Mouse (Mus musculus) forebrain, embryonic 11.5 days (tissue): ENCODE measurements around the gene Fuca1. TPM values are rescaled to one million over a fixed set of nuclear protein-coding genes. Genes with fewer than 3 reads are reported as not detected.

Experiments
- ATAC-seq: fragments of 200-750 bp; cut with Nextera tagmentation; replicated peaks from 2 replicates; pipeline ENCODE4 v1.8.0; 2017; ENCODE audit warnings: moderate TSS enrichment; ENCODE audit not compliant: low FRiP score
- DNase-seq: peaks from one replicate; pipeline ENCODE4 v3.0.0-alpha.2; 2017; ENCODE audit warnings: low spot score
- H3K27ac ChIP-seq: fragments of 300-500 bp; sonication (generic); 2 replicates; pipeline ENCODE4 v1.5.1; 2014; ENCODE audit warnings: low read depth, low read length
- H3K27me3 ChIP-seq: fragments of 300-500 bp; sonication (generic); 2 replicates; pipeline ENCODE4 v1.6.1; 2014; ENCODE audit warnings: mild to moderate bottlenecking, low read length, mixed read lengths; ENCODE audit not compliant: control insufficient read depth, insufficient read depth
- H3K36me3 ChIP-seq: fragments of 300-500 bp; sonication (generic); 2 replicates; pipeline ENCODE4 v1.6.1; 2014; ENCODE audit warnings: mild to moderate bottlenecking, low read length, moderate library complexity, mixed read lengths; ENCODE audit not compliant: control insufficient read depth, insufficient read depth
- H3K4me1 ChIP-seq: fragments of 300-500 bp; sonication (generic); replicated peaks from 2 replicates; pipeline ENCODE4 v1.6.1; 2014; ENCODE audit warnings: low read length, mixed read lengths; ENCODE audit not compliant: control insufficient read depth, insufficient read depth
- H3K4me2 ChIP-seq: fragments of 300-500 bp; sonication (generic); 2 replicates; pipeline ENCODE4 v1.6.1; 2014; ENCODE audit warnings: low read depth, mild to moderate bottlenecking, low read length, moderate library complexity, mixed read lengths; ENCODE audit not compliant: severe bottlenecking
- H3K4me3 ChIP-seq: fragments of 300-500 bp; sonication (generic); 2 replicates; pipeline ENCODE4 v1.5.1; 2014; ENCODE audit warnings: low read depth, low read length
- H3K9ac ChIP-seq: fragments of 300-500 bp; sonication (generic); 2 replicates; pipeline ENCODE4 v1.6.1; 2014; ENCODE audit warnings: low read length
- H3K9me3 ChIP-seq: fragments of 300-500 bp; sonication (generic); 2 replicates; pipeline ENCODE4 v1.6.1; 2016; ENCODE audit warnings: low read length, mixed read lengths; ENCODE audit not compliant: control insufficient read depth
- WGBS: fragments of 180-500 bp; shearing (Covaris S2); extraction: QIAGEN DNeasy Blood & Tissue Kit; methylation state at CpG from one replicate; pipeline ENCODE4 v1.1.7; 2014; 5-methylcytosine and 5-hydroxymethylcytosine counted together
- polyA plus RNA-seq: library from polyadenylated mRNA; unstranded; fragments of >200 nt; fragmentation: Nextera tagmentation; extraction: Ambion mirVana; gene quantifications from 2 replicates; pipeline ENCODE4 v1.2.1, GENCODE M21; 2014

Fuca1 gene
- polyA plus RNA-seq, 1 experiment from 2014 or later, result 49.2 TPM

GRCm38 (mm10) chr4:135898380-135899049 lies 22.0 kb upstream of the Fuca1 start:
- no peaks in the 10 kb centered on the region for H3K27me3 ChIP-seq
- H3K36me3 ChIP-seq, result no peaks in the 10 kb centered on the region
- H3K4me3 ChIP-seq, result no peak overlapping the region
- 82% methylated on average over 8 of the region's 9 CpGs for WGBS
- ATAC-seq (no peak), DNase-seq (no peak)
- no peak overlapping the region for H3K9ac ChIP-seq
- no peaks in the 10 kb centered on the region for H3K4me1 ChIP-seq
- H3K27ac ChIP-seq, result no peak overlapping the region
- H3K9me3 ChIP-seq, result no peaks in the 10 kb centered on the region
- H3K4me2 ChIP-seq, result no peak overlapping the region

- Histone ChIP-seq H3K27ac (no peak overlapping the region), H3K9me3 (no peaks in the 10 kb centered on the region), H3K4me2 (no peak overlapping the region), H3K27me3 (no peaks in the 10 kb centered on the region), H3K4me1 (no peaks in the 10 kb centered on the region), H3K4me3 (no peak overlapping the region), H3K36me3 (no peaks in the 10 kb centered on the region), H3K9ac (no peak overlapping the region)
- WGBS, result 88% methylated on average over 7 of the region's 7 CpGs
- DNase-seq (no peak), ATAC-seq (no peak)
These were observed 21.5 kb upstream of the Fuca1 start for GRCm38 (mm10) chr4:135899050-135899448.

GRCm38 (mm10) chr4:135900008-135900407 lies 20.5 kb upstream of the Fuca1 start:
- no peaks in the 10 kb centered on the region for H3K9me3 ChIP-seq
- 75% methylated on average over 5 of the region's 5 CpGs for WGBS
- no peaks in the 10 kb centered on the region for H3K4me1 ChIP-seq
- H3K27me3 ChIP-seq, result no peaks in the 10 kb centered on the region
- ATAC-seq (no peak), DNase-seq (no peak)
- H3K9ac ChIP-seq, result no peak overlapping the region
- H3K4me2 ChIP-seq, result no peak overlapping the region
- H3K36me3 ChIP-seq, result no peaks in the 10 kb centered on the region
- H3K27ac ChIP-seq, result no peak overlapping the region
- no peak overlapping the region for H3K4me3 ChIP-seq

- H3K27ac ChIP-seq, result no peak overlapping the region
- no peak overlapping the region for H3K4me2 ChIP-seq
- no peaks in the 10 kb centered on the region for H3K27me3 ChIP-seq
- H3K4me3 ChIP-seq, result no peak overlapping the region
- ATAC-seq, result no peak
- H3K36me3 ChIP-seq, result no peaks in the 10 kb centered on the region
- H3K9me3 ChIP-seq, result no peaks in the 10 kb centered on the region
- WGBS, result 95% methylated on average over 4 of the region's 4 CpGs
- no peak for DNase-seq
- no peaks in the 10 kb centered on the region for H3K4me1 ChIP-seq
- H3K9ac ChIP-seq, result no peak overlapping the region
These were observed 17.8 kb upstream of the Fuca1 start for GRCm38 (mm10) chr4:135902606-135903242.

GRCm38 (mm10) chr4:135904810-135905209 lies 15.7 kb upstream of the Fuca1 start:
- Histone ChIP-seq H3K36me3 (no peaks in the 10 kb centered on the region), H3K27me3 (no peaks in the 10 kb centered on the region), H3K4me1 (no peaks in the 10 kb centered on the region), H3K9ac (no peak overlapping the region), H3K9me3 (no peaks in the 10 kb centered on the region), H3K27ac (no peak overlapping the region), H3K4me2 (no peak overlapping the region), H3K4me3 (no peak overlapping the region)
- 63% methylated on average over 1 of the region's 1 CpGs for WGBS
- ATAC-seq (no peak), DNase-seq (no peak)

- no peaks in the 10 kb centered on the region for H3K36me3 ChIP-seq
- no peaks in the 10 kb centered on the region for H3K4me1 ChIP-seq
- no peak for DNase-seq
- no peak overlapping the region for H3K27ac ChIP-seq
- H3K27me3 ChIP-seq, result no peaks in the 10 kb centered on the region
- no peak overlapping the region for H3K9ac ChIP-seq
- 90% methylated on average over 3 of the region's 3 CpGs for WGBS
- no peaks in the 10 kb centered on the region for H3K9me3 ChIP-seq
- ATAC-seq, result no peak
- no peak overlapping the region for H3K4me3 ChIP-seq
- no peak overlapping the region for H3K4me2 ChIP-seq
These were observed 13.9 kb upstream of the Fuca1 start for GRCm38 (mm10) chr4:135906633-135907032.

GRCm38 (mm10) chr4:135909326-135910066 lies 11.0 kb upstream of the Fuca1 start:
- Histone ChIP-seq H3K4me3 (no peak overlapping the region), H3K27me3 (no peaks in the 10 kb centered on the region), H3K9ac (no peak overlapping the region), H3K4me2 (no peak overlapping the region), H3K27ac (no peak overlapping the region), H3K4me1 (peaks cover 4% of the 10 kb centered on the region; the same call in 1 of the 2 replicates), H3K36me3 (no peaks in the 10 kb centered on the region), H3K9me3 (no peaks in the 10 kb centered on the region)
- no peak for DNase-seq
- 76% methylated on average over 13 of the region's 13 CpGs for WGBS
- no peak for ATAC-seq

- Histone ChIP-seq H3K9me3 (no peaks in the 10 kb centered on the region), H3K4me3 (no peak overlapping the region), H3K27me3 (no peaks in the 10 kb centered on the region), H3K9ac (no peak overlapping the region), H3K4me2 (no peak overlapping the region), H3K27ac (no peak overlapping the region), H3K36me3 (no peaks in the 10 kb centered on the region), H3K4me1 (peaks cover 4% of the 10 kb centered on the region; the same call in 1 of the 2 replicates)
- 76% methylated on average over 7 of the region's 7 CpGs for WGBS
- no peak for ATAC-seq
- DNase-seq, result no peak
These were observed 9.0 kb upstream of the Fuca1 start for GRCm38 (mm10) chr4:135911531-135911930.
